Mouse (Mus musculus) left cerebral cortex, adult 8-10 months (tissue): ENCODE measurements at regions not wholly inside any gene's neighbourhood (a gene's known extent, or its start where the extent isn't known, plus 50 kb on each side); places are given as distances from the start of the nearest gene placed in this dataset.

Experiments
- DNase-seq, 2 experiments: peaks; one replicate each; pipeline ENCODE4 v3.0.0; 2022; ENCODE audit warnings: low spot score in 2 of 2

GRCm38 (mm10) chr10:41018888-41019287, 53.2 kb downstream of the Gpr6 start:
- DNase-seq: no peak

DNA sequence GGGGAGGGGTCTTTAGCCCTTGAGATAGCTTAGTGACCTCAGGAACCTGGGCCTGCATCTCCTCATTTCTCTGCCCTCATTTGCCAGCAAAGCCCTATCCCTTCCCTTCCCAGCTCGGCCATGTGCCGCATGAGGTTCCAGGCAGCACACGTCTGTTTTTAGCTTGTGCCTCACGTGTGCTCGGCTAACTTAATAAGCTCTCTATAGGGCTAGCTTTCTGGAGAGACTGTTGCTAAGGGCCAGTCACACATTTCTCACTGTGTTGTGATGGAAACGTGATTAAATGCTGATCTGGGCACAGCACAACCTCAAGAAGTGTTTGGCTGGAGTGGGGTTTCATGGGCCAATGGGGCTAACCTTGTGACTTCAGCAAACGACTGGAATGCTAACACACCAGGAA, 55.5 kb downstream of the Gpr6 start:
- DNase-seq: no peak

- DNase-seq: peak; percentile 33 to 61
Measured at GRCm38 (mm10) chr10:41015654-41016053, 56.4 kb downstream of the Gpr6 start.

GRCm38 (mm10) chr10:41010585-41010984, 61.5 kb downstream of the Gpr6 start:
- no peak for DNase-seq

- DNase-seq: no peak
Measured at GRCm38 (mm10) chr10:41007866-41008265, 64.2 kb downstream of the Gpr6 start.

DNA sequence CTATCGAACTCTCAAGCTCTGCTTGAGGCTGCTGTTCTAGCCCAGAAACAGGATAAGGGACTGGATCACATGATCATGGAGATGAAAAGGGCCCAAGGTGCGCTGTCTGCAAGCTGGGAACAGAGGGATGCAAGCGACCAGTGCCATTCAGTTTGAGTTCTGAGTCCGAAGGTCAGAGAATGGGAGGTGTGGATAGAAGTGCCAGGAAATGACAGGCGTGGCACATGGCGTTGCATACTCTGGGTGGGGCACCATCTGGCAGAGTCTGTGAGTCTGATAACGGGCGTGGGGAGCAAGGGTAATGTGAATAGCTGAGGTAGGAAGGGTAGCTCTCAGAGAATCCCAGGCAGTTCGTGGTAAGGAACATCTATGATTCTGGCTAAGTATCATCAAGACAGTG, 65.5 kb downstream of the Gpr6 start:
- DNase-seq: no peak

DNA sequence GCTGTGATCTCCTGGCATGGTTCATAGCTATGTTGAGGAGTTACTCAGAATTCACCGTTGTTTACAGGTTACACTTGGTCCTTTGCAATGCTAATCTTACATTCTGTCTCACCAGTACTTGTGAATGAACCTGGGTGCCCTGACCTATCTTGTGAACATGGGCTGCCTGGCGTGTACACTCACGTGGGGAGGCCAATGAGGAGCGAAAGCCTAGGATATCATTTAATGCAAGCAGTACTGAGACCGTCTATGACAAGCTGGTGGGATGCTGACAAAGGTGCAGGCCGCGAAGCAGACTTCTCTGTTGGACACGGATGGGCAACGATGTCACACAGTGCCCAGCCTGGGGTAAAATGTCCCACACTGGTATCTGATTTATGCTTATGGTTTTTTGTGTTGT, 66.3 kb downstream of the Gpr6 start:
- DNase-seq: no peak

DNA sequence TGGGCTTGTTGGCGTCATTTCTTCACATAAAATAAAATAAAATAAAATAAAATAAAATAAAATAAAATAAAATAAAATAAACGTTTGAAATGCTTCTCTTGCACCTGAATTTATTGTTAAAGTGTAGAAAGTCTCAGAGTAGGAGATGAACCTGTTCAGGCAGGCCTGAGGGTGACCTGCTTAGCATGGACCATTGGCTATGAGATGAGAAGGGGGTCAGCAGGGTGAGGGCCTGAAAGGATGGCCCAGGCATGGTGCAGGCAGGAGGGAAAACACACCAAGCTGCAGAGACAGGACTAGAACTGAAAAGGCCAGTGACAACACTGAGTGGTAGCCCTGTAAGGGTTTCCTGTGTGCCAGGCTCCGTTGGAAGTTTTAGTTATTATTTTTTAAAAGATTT, 67.3 kb downstream of the Gpr6 start:
- no peak for DNase-seq

GRCm38 (mm10) chr10:41004044-41004689, 67.9 kb downstream of the Gpr6 start:
- peak; percentile 42 to 56 for DNase-seq

DNA sequence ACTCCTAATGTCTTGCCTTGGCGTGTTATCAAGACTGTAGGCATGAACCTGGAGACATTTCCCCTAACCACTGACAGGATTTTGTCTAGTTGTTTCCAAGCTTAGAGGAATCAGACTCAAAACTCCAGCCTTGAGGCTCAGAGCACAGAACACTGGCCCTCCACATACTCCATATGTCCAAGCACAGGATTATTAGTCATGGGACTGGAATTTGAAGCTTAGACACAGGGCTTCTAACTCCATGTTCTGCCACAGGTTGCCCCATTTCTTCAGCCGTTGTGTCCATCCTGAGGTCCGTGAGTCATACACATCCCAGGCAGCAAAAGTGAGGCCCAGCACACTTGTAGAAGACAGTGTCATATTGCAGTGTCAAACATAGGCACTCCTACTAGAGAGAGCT, 68.9 kb downstream of the Gpr6 start:
- no peak for DNase-seq

DNA sequence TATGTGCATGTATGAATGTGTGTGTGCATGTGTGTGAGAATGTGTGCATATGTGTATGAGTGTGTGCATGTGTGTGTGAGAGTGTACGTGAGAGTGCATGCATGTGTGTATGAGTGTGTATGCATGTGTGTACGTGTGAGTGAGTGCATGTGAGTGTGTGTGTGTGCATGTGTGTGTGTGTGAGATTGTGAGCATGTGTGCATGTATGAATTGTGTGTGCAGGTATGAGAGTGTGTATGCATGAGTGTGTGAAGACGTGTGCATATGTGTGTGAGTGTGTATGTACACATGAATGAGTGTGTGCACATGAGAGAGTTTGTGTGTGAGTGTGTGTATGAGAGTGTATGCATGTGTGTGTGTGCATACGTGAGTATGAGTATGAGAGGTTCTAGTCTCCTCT, 71.1 kb downstream of the Gpr6 start:
- no peak for DNase-seq

DNA sequence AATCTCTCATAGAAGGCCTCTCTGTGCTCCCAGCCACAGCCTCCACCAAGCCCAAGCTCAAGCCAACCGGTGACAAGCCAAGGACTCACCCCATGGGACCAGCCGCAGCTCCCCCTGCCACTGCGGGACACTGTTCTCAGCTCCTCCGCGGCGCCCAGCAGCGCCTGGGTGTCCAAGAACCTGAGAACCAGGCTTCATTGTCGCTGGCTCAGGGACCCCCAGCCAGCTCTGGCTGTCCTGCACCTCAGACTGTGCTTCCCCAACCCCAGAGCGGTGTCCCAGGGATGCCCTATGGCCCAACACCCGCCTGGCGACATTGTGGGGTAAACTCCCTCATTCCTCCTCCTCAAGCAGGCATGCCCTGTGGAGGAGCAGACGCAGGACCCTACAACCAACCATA, 72.6 kb downstream of the Gpr6 start:
- no peak for DNase-seq

GRCm38 (mm10) chr10:40998799-40999198, 73.3 kb downstream of the Gpr6 start:
- no peak for DNase-seq

- DNase-seq: peak in 1 of 2 experiments; percentile 29
Measured at GRCm38 (mm10) chr10:40998330-40998729, 73.8 kb downstream of the Gpr6 start.

DNA sequence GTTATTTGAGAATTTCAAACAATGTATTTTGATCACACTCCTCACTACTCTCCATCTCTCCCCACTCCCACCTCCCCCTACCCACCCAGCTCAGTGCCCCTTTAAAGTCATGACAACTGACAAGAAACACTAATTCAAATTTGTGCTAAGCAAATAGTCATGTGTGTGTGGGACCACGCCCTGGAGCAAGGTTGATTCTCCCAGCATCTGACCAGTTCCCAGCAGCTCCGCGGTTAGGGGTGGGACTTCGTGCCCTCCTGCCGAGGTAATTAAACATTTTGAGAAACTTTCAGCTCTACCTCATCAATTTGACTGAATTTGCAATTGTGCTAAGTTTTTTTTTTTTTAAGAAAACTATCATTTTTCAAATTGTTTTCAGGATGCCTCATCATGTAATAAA, 74.5 kb downstream of the Gpr6 start:
- DNase-seq: no peak
